Mouse (Mus musculus): Measurements from ENCODE around the gene Mus81.
A peak's percentile ranks its signal among the peaks of the same experiment; 100 is the strongest.

Mus81 gene

GRCm38 (mm10) chr19:5471846-5472245 lies 16.4 kb downstream of the Mus81 start:
- DNase-seq (ENCODE audit: low spot score): no peak

GRCm38 (mm10) chr19:5468374-5468773 lies 19.8 kb downstream of the Mus81 start, which contains the start of gene Ctsw:
TSS of gene Ctsw (minus strand) at chr19:5468507.
- DNase-seq (ENCODE audit: low spot score): no peak

- DNase-seq (ENCODE audit: low spot score): no peak
Observed at GRCm38 (mm10) chr19:5466916-5467500, 21.2 kb downstream of the Mus81 start.

- no peak for DNase-seq (ENCODE audit: low spot score)
Observed at GRCm38 (mm10) chr19:5465037-5465436, 23.2 kb downstream of the Mus81 start.

- DNase-seq (ENCODE audit: low spot score): no peak
Observed at GRCm38 (mm10) chr19:5463791-5464562, 24.2 kb downstream of the Mus81 start.

GRCm38 (mm10) chr19:5463212-5463611 lies 25.0 kb downstream of the Mus81 start:
- no peak for DNase-seq (ENCODE audit: low spot score)

GRCm38 (mm10) chr19:5461411-5461810 lies 26.8 kb downstream of the Mus81 start:
- DNase-seq (ENCODE audit: low spot score): no peak

GRCm38 (mm10) chr19:5460465-5460911 lies 27.7 kb downstream of the Mus81 start, which contains the start of gene Fibp:
TSS of gene Fibp (plus strand) at chr19:5460615.
- DNase-seq (ENCODE audit: low spot score): peak; percentile 78

- DNase-seq (ENCODE audit: low spot score): no peak
Observed at GRCm38 (mm10) chr19:5459896-5460295, 28.3 kb downstream of the Mus81 start.

GRCm38 (mm10) chr19:5459019-5459418 lies 29.2 kb downstream of the Mus81 start:
- DNase-seq (ENCODE audit: low spot score): no peak

GRCm38 (mm10) chr19:5457746-5458442 lies 30.3 kb downstream of the Mus81 start, which contains the start of gene Ccdc85b:
TSS of gene Ccdc85b (minus strand) at chr19:5457894.
- no peak for DNase-seq (ENCODE audit: low spot score)

- DNase-seq (ENCODE audit: low spot score): peak; percentile 85
Observed at GRCm38 (mm10) chr19:5456922-5457745, 31.1 kb downstream of the Mus81 start.

- DNase-seq (ENCODE audit: low spot score): no peak
Observed at GRCm38 (mm10) chr19:5456241-5456921, 31.8 kb downstream of the Mus81 start.

- no peak for DNase-seq (ENCODE audit: low spot score)
Observed at GRCm38 (mm10) chr19:5455568-5455967, 32.6 kb downstream of the Mus81 start.

- DNase-seq (ENCODE audit: low spot score): no peak
Observed at GRCm38 (mm10) chr19:5455037-5455436, 33.2 kb downstream of the Mus81 start.

- DNase-seq (ENCODE audit: low spot score): no peak
Observed at GRCm38 (mm10) chr19:5451766-5452165, 36.4 kb downstream of the Mus81 start.

GRCm38 (mm10) chr19:5449673-5450072 lies 38.5 kb downstream of the Mus81 start:
- no peak for DNase-seq (ENCODE audit: low spot score)

- DNase-seq (ENCODE audit: low spot score): no peak
Observed at GRCm38 (mm10) chr19:5448354-5449150, 39.6 kb downstream of the Mus81 start.

- peak; percentile 49 for DNase-seq (ENCODE audit: low spot score)
Observed at GRCm38 (mm10) chr19:5447515-5448353, 40.5 kb downstream of the Mus81 start, which contains the start of gene Fosl1. TSS of gene Fosl1 (plus strand) at chr19:5447547.
